Mouse (Mus musculus): ENCODE data around the gene Ripply3.

Ripply3 gene
- long read RNA-seq, experiment 1, partial matches to known transcripts: 0 of 3 reads
- long read RNA-seq, experiment 1, other reads (novel, unspliced or antisense): 0 of 3 reads
- long read RNA-seq, experiment 2, partial matches to known transcripts: 0 of 1 reads
- long read RNA-seq, experiment 2, other reads (novel, unspliced or antisense): 0 of 1 reads

- intact Hi-C loops (cut with DNase I): no loop called here
Measured at GRCm38 (mm10) chr16:94327781-94328711, at the start of gene Ripply3. Gene Ripply3 (plus strand): TSS chr16:94328420.

- intact Hi-C loops (cut with DNase I): no loop called here
Measured at GRCm38 (mm10) chr16:94283972-94284371, 44.2 kb upstream of the Ripply3 start.

GRCm38 (mm10) chr16:94287826-94288225 lies 40.4 kb upstream of the Ripply3 start:
- intact Hi-C loops (cut with DNase I): no loop called here

GRCm38 (mm10) chr16:94289138-94290072 lies 38.8 kb upstream of the Ripply3 start:
- intact Hi-C loops (cut with DNase I): no loop called here

- intact Hi-C loops (cut with DNase I): no loop called here
Measured at GRCm38 (mm10) chr16:94290073-94290999, 37.9 kb upstream of the Ripply3 start.

- intact Hi-C loops (cut with DNase I): no loop called here
Measured at GRCm38 (mm10) chr16:94291141-94291540, 37.1 kb upstream of the Ripply3 start.

- intact Hi-C loops (cut with DNase I): no loop called here
Measured at GRCm38 (mm10) chr16:94298081-94298480, 30.1 kb upstream of the Ripply3 start.

- intact Hi-C loops (cut with DNase I): no loop called here
Measured at GRCm38 (mm10) chr16:94299210-94299609, 29.0 kb upstream of the Ripply3 start.

- intact Hi-C loops (cut with DNase I): no loop called here
Measured at GRCm38 (mm10) chr16:94301194-94301593, 27.0 kb upstream of the Ripply3 start.

GRCm38 (mm10) chr16:94301696-94302095 lies 26.5 kb upstream of the Ripply3 start:
- intact Hi-C loops (cut with DNase I): no loop called here

- intact Hi-C loops (cut with DNase I): no loop called here
Measured at GRCm38 (mm10) chr16:94302274-94303202, 25.7 kb upstream of the Ripply3 start.

GRCm38 (mm10) chr16:94303203-94303535 lies 25.1 kb upstream of the Ripply3 start:
- intact Hi-C loops (cut with DNase I): no loop called here

GRCm38 (mm10) chr16:94307526-94307925 lies 20.7 kb upstream of the Ripply3 start:
- intact Hi-C loops (cut with DNase I): no loop called here

- intact Hi-C loops (cut with DNase I): no loop called here
Measured at GRCm38 (mm10) chr16:94307942-94308341, 20.3 kb upstream of the Ripply3 start.

- intact Hi-C loops (cut with DNase I): no loop called here
Measured at GRCm38 (mm10) chr16:94309025-94309424, 19.2 kb upstream of the Ripply3 start.

- intact Hi-C loops (cut with DNase I): loop anchor here (5.0 kb wide), 1 partner anchor 39 kb away; no protein-coding TSS in a partner anchor
Measured at GRCm38 (mm10) chr16:94311416-94311815, 16.8 kb upstream of the Ripply3 start.

- intact Hi-C loops (cut with DNase I): loop anchor here (5.0 kb wide), 1 partner anchor 40 kb away; no protein-coding TSS in a partner anchor
Measured at GRCm38 (mm10) chr16:94311931-94312330, 16.3 kb upstream of the Ripply3 start.

GRCm38 (mm10) chr16:94312663-94313228 lies 15.5 kb upstream of the Ripply3 start:
- intact Hi-C loops (cut with DNase I): loop anchor here (5.0 kb wide), 1 partner anchor 40 kb away; no protein-coding TSS in a partner anchor

Measured in adrenal gland (tissue).